Mouse (Mus musculus) forebrain, embryonic 16.5 days (tissue): ENCODE data around the gene Olfr1423. TPM values are rescaled to one million over a fixed set of nuclear protein-coding genes. Genes with fewer than 3 reads are reported as not detected.
"Not testable (repeated sequence)": the region's sequence is repeated elsewhere in the genome, so short reads cannot be mapped to it uniquely, and the experiment has no call there.

ENCODE experiments used
- ATAC-seq: fragments of 200-750 bp; cut with Nextera tagmentation; 2 replicates; pipeline ENCODE4 v1.8.0; 2017; ENCODE audit warnings: mild to moderate bottlenecking, moderate library complexity
- H3K27ac ChIP-seq: fragments of 300-500 bp; sonication (generic); 2 replicates; pipeline ENCODE4 v1.5.1; 2014; ENCODE audit warnings: low read length, control low read depth
- H3K27me3 ChIP-seq: fragments of 300-500 bp; sonication (generic); replicated peaks from 2 replicates; pipeline ENCODE4 v1.6.1; 2014; ENCODE audit warnings: low read length; ENCODE audit not compliant: control insufficient read depth, insufficient read depth
- H3K36me3 ChIP-seq: fragments of 300-500 bp; sonication (generic); 2 replicates; pipeline ENCODE4 v1.6.1; 2014; ENCODE audit not compliant: control insufficient read depth, insufficient read depth
- H3K4me1 ChIP-seq: fragments of 300-500 bp; sonication (generic); replicated peaks from 2 replicates; pipeline ENCODE4 v1.6.1; 2014; ENCODE audit warnings: low read length; ENCODE audit not compliant: control insufficient read depth, insufficient read depth
- H3K4me2 ChIP-seq: fragments of 300-500 bp; sonication (generic); 2 replicates; pipeline ENCODE4 v1.6.1; 2014; ENCODE audit warnings: mild to moderate bottlenecking, low read length, control low read depth
- H3K4me3 ChIP-seq: fragments of 300-500 bp; sonication (generic); replicated peaks from 2 replicates; pipeline ENCODE4 v1.5.1; 2014; ENCODE audit warnings: mild to moderate bottlenecking, low read length, control low read depth
- H3K9ac ChIP-seq: fragments of 300-500 bp; sonication (generic); replicated peaks from 2 replicates; pipeline ENCODE4 v1.6.1; 2014; ENCODE audit warnings: low read depth, low read length, control low read depth
- H3K9me3 ChIP-seq: fragments of 300-500 bp; sonication (generic); 2 replicates; pipeline ENCODE4 v1.6.1; 2016; ENCODE audit warnings: low read length; ENCODE audit not compliant: control insufficient read depth
- WGBS: fragments of 180-500 bp; shearing (Covaris S2); extraction: QIAGEN DNeasy Blood & Tissue Kit; methylation state at CpG from one replicate; pipeline ENCODE4 v1.1.7; 2014; 5-methylcytosine and 5-hydroxymethylcytosine counted together
- polyA plus RNA-seq: library from polyadenylated mRNA; unstranded; fragments of >200 nt; fragmentation: Nextera tagmentation; extraction: Ambion mirVana; gene quantifications from 2 replicates; pipeline ENCODE4 v1.2.1, GENCODE M21; 2015

The Olfr1423 gene
- polyA plus RNA-seq, 1 experiment from 2014 or later = not detected

- Histone ChIP-seq H3K9me3 (no peaks in the 10 kb centered on the region), H3K9ac (no peak overlapping the region), H3K4me2 (no peak overlapping the region), H3K27ac (no peak overlapping the region), H3K36me3 (no peaks in the 10 kb centered on the region), H3K4me1 (peaks cover 11% of the 10 kb centered on the region), H3K27me3 (no peaks in the 10 kb centered on the region), H3K4me3 (no peak overlapping the region)
- 25% methylated on average over 3 of the region's 3 CpGs for WGBS
- ATAC-seq = no peak
Measured at GRCm38 (mm10) chr19:12001686-12002085, 39.4 kb downstream of the Olfr1423 start.

- Histone ChIP-seq H3K36me3 (peaks cover 32% of the 10 kb centered on the region), H3K4me3 (no peak overlapping the region), H3K9ac (no peak overlapping the region), H3K27me3 (no peaks in the 10 kb centered on the region), H3K4me2 (no peak overlapping the region), H3K9me3 (no peaks in the 10 kb centered on the region), H3K27ac (no peak overlapping the region), H3K4me1 (no peaks in the 10 kb centered on the region)
- WGBS = 76% methylated on average over 2 of the region's 2 CpGs
- ATAC-seq = no peak
Measured at GRCm38 (mm10) chr19:11995722-11996448, 45.2 kb downstream of the Olfr1423 start.

- no peak overlapping the region for H3K4me3 ChIP-seq
- no peak for ATAC-seq
- H3K4me2 ChIP-seq = no peak overlapping the region
- 95% methylated on average over 6 of the region's 6 CpGs for WGBS
- no peak overlapping the region for H3K9ac ChIP-seq
- no peaks in the 10 kb centered on the region for H3K4me1 ChIP-seq
- H3K27ac ChIP-seq = no peak overlapping the region
- peaks cover 38% of the 10 kb centered on the region for H3K36me3 ChIP-seq
- H3K9me3 ChIP-seq = no peaks in the 10 kb centered on the region
- H3K27me3 ChIP-seq = no peaks in the 10 kb centered on the region
Measured at GRCm38 (mm10) chr19:11994703-11995431, 46.2 kb downstream of the Olfr1423 start.

GRCm38 (mm10) chr19:11992441-11993029 is 48.6 kb downstream of the Olfr1423 start:
- no peaks in the 10 kb centered on the region for H3K4me1 ChIP-seq
- no peaks in the 10 kb centered on the region for H3K27me3 ChIP-seq
- H3K9ac ChIP-seq = no peak overlapping the region
- H3K9me3 ChIP-seq = no peaks in the 10 kb centered on the region
- 88% methylated on average over 10 of the region's 10 CpGs for WGBS
- H3K4me3 ChIP-seq = no peak overlapping the region
- peaks cover 47% of the 10 kb centered on the region for H3K36me3 ChIP-seq
- no peak overlapping the region for H3K27ac ChIP-seq
- H3K4me2 ChIP-seq = no peak overlapping the region
- ATAC-seq = no peak

- Histone ChIP-seq H3K27ac (no peak overlapping the region), H3K4me1 (no peaks in the 10 kb centered on the region), H3K4me3 (no peak overlapping the region), H3K9me3 (no peaks in the 10 kb centered on the region), H3K36me3 (peaks cover 47% of the 10 kb centered on the region), H3K9ac (no peak overlapping the region), H3K27me3 (no peaks in the 10 kb centered on the region), H3K4me2 (no peak overlapping the region)
- WGBS = 95% methylated on average over 9 of the region's 9 CpGs
- ATAC-seq = no peak
Measured at GRCm38 (mm10) chr19:11992034-11992433, 49.1 kb downstream of the Olfr1423 start.

- Histone ChIP-seq H3K9ac (no peak overlapping the region), H3K4me3 (no peak overlapping the region), H3K27ac (no peak overlapping the region), H3K27me3 (no peaks in the 10 kb centered on the region), H3K4me2 (no peak overlapping the region), H3K36me3 (peaks cover 44% of the 10 kb centered on the region), H3K4me1 (no peaks in the 10 kb centered on the region), H3K9me3 (no peaks in the 10 kb centered on the region)
- 95% methylated on average over 7 of the region's 7 CpGs for WGBS
- no peak for ATAC-seq
Measured at GRCm38 (mm10) chr19:11989334-11989733, 51.8 kb downstream of the Olfr1423 start.

- no peaks in the 10 kb centered on the region for H3K4me1 ChIP-seq
- no peaks in the 10 kb centered on the region for H3K27me3 ChIP-seq
- 95% methylated on average over 3 of the region's 3 CpGs for WGBS
- no peak for ATAC-seq
- peaks cover 50% of the 10 kb centered on the region for H3K36me3 ChIP-seq
- no peak overlapping the region for H3K27ac ChIP-seq
- H3K4me3 ChIP-seq = no peak overlapping the region
- no peak overlapping the region for H3K9ac ChIP-seq
- no peaks in the 10 kb centered on the region for H3K9me3 ChIP-seq
- no peak overlapping the region for H3K4me2 ChIP-seq
Measured at GRCm38 (mm10) chr19:11987841-11988240, 53.3 kb downstream of the Olfr1423 start.

GRCm38 (mm10) chr19:11984614-11985013 is 56.5 kb downstream of the Olfr1423 start:
- not testable (repeated sequence) for H3K9ac ChIP-seq, H3K27me3 ChIP-seq, H3K4me2 ChIP-seq, H3K9me3 ChIP-seq, H3K27ac ChIP-seq, ATAC-seq, H3K4me1 ChIP-seq, H3K4me3 ChIP-seq
- H3K36me3 ChIP-seq = peaks cover 49% of the 10 kb centered on the region
- WGBS = 84% methylated on average over 5 of the region's 5 CpGs
